Mouse (Mus musculus): ENCODE results near the gene Steap2. TPM values are rescaled to one million over a fixed set of nuclear protein-coding genes. Genes with fewer than 3 reads are reported as not detected.

Steap2 gene
- polyA plus RNA-seq, 1 experiment from 2014 or later, result 1.9 TPM

Other genes with a start within 250 kb of the Steap2 start
- gene 1700015F17Rik, start 215.4 kb downstream of the Steap2 start, polyA plus RNA-seq (2015; fragmentation: Nextera tagmentation; extraction: Ambion mirVana), result not detected in 2 replicates
- gene Cldn12, start 179.6 kb downstream of the Steap2 start, polyA plus RNA-seq (2015; fragmentation: Nextera tagmentation; extraction: Ambion mirVana), result 9.9 and 11.4 TPM in 2 replicates
- gene Gtpbp10, start 135.0 kb downstream of the Steap2 start, polyA plus RNA-seq (2015; fragmentation: Nextera tagmentation; extraction: Ambion mirVana), result 15.6 and 17.0 TPM in 2 replicates
- 1.2 and 1.3 TPM in 2 replicates for gene Gm8773, start 120.8 kb downstream of the Steap2 start, polyA plus RNA-seq (2015; fragmentation: Nextera tagmentation; extraction: Ambion mirVana)
- gene Cfap69, start 30.3 kb downstream of the Steap2 start, polyA plus RNA-seq (2015; fragmentation: Nextera tagmentation; extraction: Ambion mirVana), result 1.6 and 1.9 TPM in 2 replicates
- gene Steap1, start 54.7 kb upstream of the Steap2 start, polyA plus RNA-seq (2015; fragmentation: Nextera tagmentation; extraction: Ambion mirVana), result 1.7 and 2.3 TPM in 2 replicates

Measured in heart, embryonic 15.5 days (tissue).